Mouse (Mus musculus): ENCODE data around the gene Nudt5. TPM values are rescaled to one million over a fixed set of nuclear protein-coding genes. Genes with fewer than 3 reads are reported as not detected.
A peak's percentile ranks its signal among the peaks of the same experiment; 100 is the strongest.

Gene Nudt5
- total and polyA plus RNA-seq, 2 experiments from 2014 or later = 12.2 to 14.8 TPM

DNA sequence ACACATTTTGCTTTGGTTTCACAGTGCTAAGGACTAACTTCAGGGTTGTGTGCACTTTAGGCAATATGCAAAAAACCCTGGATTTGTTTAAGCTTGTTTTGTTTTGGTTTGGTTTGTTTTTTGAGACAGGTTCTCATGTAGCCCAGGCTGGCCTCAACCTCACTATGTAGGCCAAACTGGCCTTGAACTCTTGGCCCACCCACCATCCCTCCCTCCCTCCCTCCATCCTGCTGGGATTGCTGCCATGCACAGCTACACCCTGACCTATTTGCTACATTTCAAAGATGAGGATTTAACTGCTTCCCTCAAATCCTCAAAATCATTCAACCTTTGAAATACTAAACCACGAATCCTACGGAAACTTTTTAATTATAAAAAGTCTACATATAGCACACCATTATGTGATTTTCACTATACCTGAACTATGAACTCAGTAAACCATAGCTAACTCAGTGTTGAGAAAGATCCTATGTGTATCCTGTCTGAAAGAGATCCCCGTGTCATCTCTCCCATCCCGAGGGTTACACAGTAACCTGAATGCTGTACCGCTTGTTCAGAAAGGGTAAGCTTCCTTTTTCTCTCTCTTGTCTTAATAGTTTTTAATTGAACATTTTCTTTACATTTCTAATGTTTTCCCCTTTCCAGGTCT is 19.4 kb upstream of the Nudt5 start:
- Histone ChIP-seq H3K36me3 (ENCODE audit: insufficient read depth) (peaks cover 41% of the 10 kb centered on the region), H3K4me2 (ENCODE audit: low read depth) (no peak overlapping the region), H3K4me1 (ENCODE audit: insufficient read depth) (no peaks in the 10 kb centered on the region), H3K9ac (no peak overlapping the region), H3K27me3 (ENCODE audit: insufficient read depth, low read length) (no peaks in the 10 kb centered on the region), H3K9me3 (ENCODE audit: low read length) (no peaks in the 10 kb centered on the region), H3K4me3 (ENCODE audit: low read depth, low read length) (no peak overlapping the region), H3K27ac (ENCODE audit: low read depth, low read length) (no peak overlapping the region)
- no peak for TF ChIP-seq CTCF (IDR thresholded peaks at IDR 0.05; ENCODE audit: low read depth)
- WGBS = 95% methylated on average over 5 of the region's 5 CpGs
- ATAC-seq (no peak), DNase-seq (no peak)

GRCm38 (mm10) chr2:5840815-5841214 is 4.0 kb upstream of the Nudt5 start:
- H3K4me1 ChIP-seq (ENCODE audit: insufficient read depth) = no peaks in the 10 kb centered on the region
- no peak overlapping the region for H3K27ac ChIP-seq (ENCODE audit: low read depth, low read length)
- no peak overlapping the region for H3K4me2 ChIP-seq (ENCODE audit: low read depth)
- no peaks in the 10 kb centered on the region for H3K9me3 ChIP-seq (ENCODE audit: low read length)
- H3K36me3 ChIP-seq (ENCODE audit: insufficient read depth) = peaks cover 49% of the 10 kb centered on the region
- no peak for ATAC-seq
- no peak for DNase-seq
- H3K27me3 ChIP-seq (ENCODE audit: insufficient read depth, low read length) = no peaks in the 10 kb centered on the region
- TF ChIP-seq CTCF (IDR thresholded peaks at IDR 0.05; ENCODE audit: low read depth) = no peak
- 97% methylated on average over 11 of the region's 11 CpGs for WGBS
- no peak overlapping the region for H3K9ac ChIP-seq
- no peak overlapping the region for H3K4me3 ChIP-seq (ENCODE audit: low read depth, low read length)

DNA sequence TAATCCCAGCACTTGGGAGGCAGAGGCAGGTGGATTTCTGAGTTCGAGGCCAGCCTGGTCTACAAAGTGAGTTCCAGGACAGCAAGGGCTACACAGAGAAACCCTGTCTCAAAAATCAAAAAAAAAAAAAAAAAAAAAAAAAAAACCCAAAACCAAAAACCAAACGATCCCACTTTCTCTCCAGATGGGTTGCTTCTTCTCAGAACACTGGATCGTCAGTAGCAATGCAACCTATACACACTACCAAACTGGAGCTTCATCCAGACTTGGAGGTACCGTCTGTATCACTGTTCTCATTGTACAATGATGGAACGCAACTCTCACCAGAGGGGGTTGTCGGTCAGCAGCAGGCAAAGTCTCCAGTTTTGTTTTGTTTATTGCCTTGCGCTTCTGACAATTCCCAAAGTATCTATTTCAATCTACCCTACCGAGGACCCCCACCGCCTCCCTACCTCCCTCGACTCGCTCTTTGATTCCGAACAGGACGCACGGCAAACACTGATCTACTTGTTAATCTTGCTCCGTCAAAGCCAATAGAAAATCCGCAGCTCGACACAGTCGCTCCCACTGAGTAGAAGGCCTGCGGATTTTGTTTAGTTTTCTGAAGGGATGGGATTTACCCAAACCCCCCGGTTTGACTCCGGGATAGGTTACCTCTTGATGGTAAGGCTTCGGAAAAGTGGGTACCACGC is 492 bp upstream of the Nudt5 start:
- peak; percentile 36 for ATAC-seq
- H3K9me3 ChIP-seq (ENCODE audit: low read length) = no peaks in the 10 kb centered on the region
- WGBS = 4% methylated on average over 23 of the region's 23 CpGs
- H3K9ac ChIP-seq = peak overlapping the region; percentile 64
- H3K27ac ChIP-seq (ENCODE audit: low read depth, low read length) = peak overlapping the region; percentile 92
- DNase-seq = no peak
- H3K4me3 ChIP-seq (ENCODE audit: low read depth, low read length) = peak overlapping the region; percentile 73
- H3K4me2 ChIP-seq (ENCODE audit: low read depth) = peak overlapping the region; percentile 67
- H3K27me3 ChIP-seq (ENCODE audit: insufficient read depth, low read length) = no peaks in the 10 kb centered on the region
- peaks cover 26% of the 10 kb centered on the region for H3K36me3 ChIP-seq (ENCODE audit: insufficient read depth)
- H3K4me1 ChIP-seq (ENCODE audit: insufficient read depth) = no peaks in the 10 kb centered on the region
- no peak for TF ChIP-seq CTCF (IDR thresholded peaks at IDR 0.05; ENCODE audit: low read depth)

DNA sequence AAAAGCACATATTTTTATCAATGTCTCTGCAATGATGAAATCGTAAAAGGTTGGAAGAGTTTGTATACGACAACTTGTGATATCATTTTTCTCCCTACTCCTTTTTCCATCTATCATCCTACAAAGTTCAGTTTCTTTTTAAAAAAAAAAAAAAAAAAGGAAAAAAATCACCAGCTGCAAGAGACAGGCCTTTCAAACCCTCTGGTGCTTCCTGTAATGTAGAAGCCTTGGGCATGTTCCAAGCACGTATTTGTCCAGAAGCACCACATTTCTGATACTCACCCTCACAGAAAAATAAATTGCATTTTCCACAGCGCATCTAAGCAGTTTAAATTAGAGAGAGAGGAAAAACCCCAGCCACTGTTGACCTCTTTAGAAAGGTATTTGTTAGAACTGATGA is 1.0 kb downstream of the Nudt5 start:
- Histone ChIP-seq H3K4me2 (ENCODE audit: low read depth) (peak overlapping the region; percentile 67), H3K9me3 (ENCODE audit: low read length) (no peaks in the 10 kb centered on the region), H3K27ac (ENCODE audit: low read depth, low read length) (no peak overlapping the region; the same call in 1 of the 2 replicates), H3K9ac (peak overlapping the region; percentile 64), H3K27me3 (ENCODE audit: insufficient read depth, low read length) (no peaks in the 10 kb centered on the region), H3K4me1 (ENCODE audit: insufficient read depth) (no peaks in the 10 kb centered on the region), H3K36me3 (ENCODE audit: insufficient read depth) (peaks cover 14% of the 10 kb centered on the region), H3K4me3 (ENCODE audit: low read depth, low read length) (peak overlapping the region; percentile 73)
- no peak for ATAC-seq
- no peak for DNase-seq
- no peak for TF ChIP-seq CTCF (IDR thresholded peaks at IDR 0.05; ENCODE audit: low read depth)
- WGBS = 24% methylated on average over 4 of the region's 4 CpGs

GRCm38 (mm10) chr2:5851116-5851515 is 6.3 kb downstream of the Nudt5 start:
- Histone ChIP-seq H3K36me3 (ENCODE audit: insufficient read depth) (peaks cover 9% of the 10 kb centered on the region), H3K27ac (ENCODE audit: low read depth, low read length) (no peak overlapping the region), H3K4me2 (ENCODE audit: low read depth) (no peak overlapping the region), H3K4me1 (ENCODE audit: insufficient read depth) (no peaks in the 10 kb centered on the region), H3K9ac (no peak overlapping the region), H3K9me3 (ENCODE audit: low read length) (no peaks in the 10 kb centered on the region), H3K4me3 (ENCODE audit: low read depth, low read length) (no peak overlapping the region), H3K27me3 (ENCODE audit: insufficient read depth, low read length) (no peaks in the 10 kb centered on the region)
- ATAC-seq (no peak), DNase-seq (no peak)
- TF ChIP-seq CTCF (IDR thresholded peaks at IDR 0.05; ENCODE audit: low read depth) = no peak
- 94% methylated on average over 9 of the region's 9 CpGs for WGBS

DNA sequence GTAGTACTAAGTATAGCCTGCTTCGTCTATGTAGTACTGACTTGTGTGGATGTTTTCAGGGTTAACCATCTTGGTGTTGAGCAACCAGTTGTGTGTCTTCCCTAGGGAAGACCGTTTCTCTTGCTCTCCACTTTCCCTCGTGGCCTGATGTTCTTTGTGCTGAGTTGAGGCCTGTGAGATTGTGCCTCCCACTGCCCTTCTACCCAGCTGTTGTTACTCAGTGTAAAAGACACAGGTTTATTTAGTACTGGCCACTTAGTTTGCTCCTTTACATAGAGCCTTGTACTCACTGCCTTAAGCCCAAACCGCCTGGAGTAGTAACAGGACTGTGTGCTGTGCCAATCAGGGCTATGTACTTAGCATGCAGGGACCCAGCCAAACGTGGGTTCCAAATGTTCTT is 7.0 kb downstream of the Nudt5 start:
- Histone ChIP-seq H3K27me3 (ENCODE audit: insufficient read depth, low read length) (no peaks in the 10 kb centered on the region), H3K4me1 (ENCODE audit: insufficient read depth) (no peaks in the 10 kb centered on the region), H3K9ac (no peak overlapping the region), H3K27ac (ENCODE audit: low read depth, low read length) (no peak overlapping the region), H3K4me3 (ENCODE audit: low read depth, low read length) (no peak overlapping the region), H3K9me3 (ENCODE audit: low read length) (no peaks in the 10 kb centered on the region), H3K36me3 (ENCODE audit: insufficient read depth) (peaks cover 10% of the 10 kb centered on the region), H3K4me2 (ENCODE audit: low read depth) (no peak overlapping the region)
- TF ChIP-seq CTCF (IDR thresholded peaks at IDR 0.05; ENCODE audit: low read depth) = no peak
- ATAC-seq (no peak), DNase-seq (no peak)
- WGBS = 81% methylated on average over 5 of the region's 5 CpGs

DNA sequence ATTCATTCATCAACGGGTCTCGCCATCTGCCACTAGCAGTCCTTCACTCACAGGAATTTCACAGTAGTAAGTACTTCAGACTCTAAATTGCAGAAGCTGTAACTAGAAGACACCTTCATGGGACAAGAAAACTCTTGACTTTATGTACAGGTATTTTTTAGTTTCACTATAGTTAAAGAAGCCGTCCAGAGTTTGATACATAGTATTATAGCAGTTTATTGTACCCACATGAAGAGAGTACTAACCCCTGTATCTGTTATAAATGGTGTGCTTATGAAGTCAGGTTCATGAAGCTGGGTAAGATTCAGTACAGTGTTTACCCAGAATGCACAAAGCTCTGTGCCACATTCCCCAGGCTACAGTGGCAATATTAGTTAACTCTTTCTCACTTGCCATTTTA is 18.0 kb downstream of the Nudt5 start, which contains the start of gene Gm13199:
Gene Gm13199, minus strand, starts transcription at position 101 of the 400 bp plus-strand sequence.
- ATAC-seq = no peak

More for the DNA sequence above, 18.0 kb downstream of the Nudt5 start, which contains the start of gene Gm13199:
- DNase-seq = no peak
- no peak within 1 kb of the TSS for H3K4me3 ChIP-seq (ENCODE audit: low read depth, low read length)
- no peak within 1 kb of the TSS for H3K9ac ChIP-seq
- no peak within 1 kb of the TSS for H3K27ac ChIP-seq (ENCODE audit: low read depth, low read length)
- WGBS = 87% methylated on average over 3 of the region's 3 CpGs
- no peak within 1 kb of the TSS for H3K4me2 ChIP-seq (ENCODE audit: low read depth)
- TF ChIP-seq CTCF (IDR thresholded peaks at IDR 0.05; ENCODE audit: low read depth) = no peak
- no peaks in the 10 kb centered on the region for H3K4me1 ChIP-seq (ENCODE audit: insufficient read depth)
- H3K9me3 ChIP-seq (ENCODE audit: low read length) = no peaks in the 10 kb centered on the region
- peaks cover 37% of the 10 kb centered on the region for H3K36me3 ChIP-seq (ENCODE audit: insufficient read depth)
- H3K27me3 ChIP-seq (ENCODE audit: insufficient read depth, low read length) = no peaks in the 10 kb centered on the region

All from forebrain, postnatal 0 days (tissue).